Comparison of ENCODE assay signal across 8 mouse cellular contexts in the genomic region with DNA sequence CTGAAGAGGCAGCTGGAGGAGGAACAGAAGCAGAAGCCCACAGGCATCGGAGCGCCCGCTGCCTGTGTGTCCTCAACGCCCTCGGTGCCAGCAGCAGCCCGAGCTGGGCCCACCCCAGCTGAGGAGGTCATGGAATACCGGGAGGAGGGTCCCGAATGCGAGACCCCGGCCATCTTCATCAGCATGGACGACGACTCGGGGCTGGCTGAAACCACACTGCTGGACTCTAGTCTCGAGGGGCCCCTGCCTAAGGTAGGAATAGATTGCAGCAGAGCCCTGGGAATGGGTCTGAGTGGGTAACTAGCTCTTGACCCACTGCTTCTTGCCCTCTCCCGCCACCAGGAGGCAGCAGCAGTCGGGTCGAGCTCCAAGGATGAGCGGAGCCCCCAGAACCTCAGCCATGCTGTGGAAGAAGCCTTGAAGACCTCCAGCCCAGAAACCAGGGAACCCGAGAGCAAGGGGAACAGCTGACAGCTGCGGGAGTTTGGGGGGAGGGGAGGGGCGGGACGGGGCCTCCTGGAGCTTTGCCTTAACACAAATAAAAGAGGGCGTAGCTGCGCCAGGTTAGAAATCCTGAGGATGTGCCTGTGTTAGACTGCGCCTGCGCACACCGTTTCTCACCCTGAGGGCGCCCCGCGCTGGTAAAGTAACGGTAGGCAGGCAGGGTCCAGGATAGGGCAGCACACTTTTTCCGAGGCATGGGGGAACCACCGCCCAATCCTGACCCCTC. TPM values are rescaled to one million over a fixed set of nuclear protein-coding genes. Genes with fewer than 3 reads are reported as not detected.
A peak's percentile ranks its signal among the peaks of the same experiment; 100 is the strongest.
DNase-seq lines count a peak whose midpoint lies in the region; ATAC-seq lines count a peak whose summit lies in the region.

Gene Rsph6a (plus strand): TSS at position 644 of the 730 bp plus-strand sequence.

- ATAC-seq in forebrain, embryonic 15.5 days (replicated peaks), result peak; percentile 62
- ATAC-seq in kidney, embryonic 16.5 days (ENCODE audit: low FRiP score, low TSS enrichment), result 0 out of 2 replicates have a peak, but pooled peaks have one; percentile 57
- ATAC-seq in midbrain, embryonic 15.5 days (replicated peaks), result peak; percentile 76

- peak within 1 kb of the TSS; percentile 29 for H3K4me3 ChIP-seq in forebrain, embryonic 15.5 days
- peak within 1 kb of the TSS; percentile 17; the same call in 1 of the 2 replicates for H3K4me3 ChIP-seq in kidney, embryonic 16.5 days (ENCODE audit: low read length)
- peak within 1 kb of the TSS; percentile 33 for H3K4me3 ChIP-seq in midbrain, embryonic 15.5 days

- peaks cover 9% of the 10 kb centered on the region for H3K4me1 ChIP-seq in forebrain, embryonic 15.5 days
- H3K4me1 ChIP-seq in kidney, embryonic 16.5 days (ENCODE audit: insufficient read depth, low read length), result 0 out of 2 replicates have a peak, but pooled peaks cover 2% of the 10 kb centered on the region
- peaks cover 10% of the 10 kb centered on the region; the same call in 1 of the 2 replicates for H3K4me1 ChIP-seq in midbrain, embryonic 15.5 days

- no peaks in the 10 kb centered on the region for H3K9me3 ChIP-seq in forebrain, embryonic 15.5 days
- no peaks in the 10 kb centered on the region for H3K9me3 ChIP-seq in kidney, embryonic 16.5 days (ENCODE audit: low read length)
- no peaks in the 10 kb centered on the region for H3K9me3 ChIP-seq in midbrain, embryonic 15.5 days

- WGBS in forebrain, embryonic 15.5 days, result 24% methylated on average over 33 of the region's 33 CpGs
- WGBS in kidney, embryonic 16.5 days, result 25% methylated on average over 33 of the region's 33 CpGs
- 26% methylated on average over 33 of the region's 33 CpGs for WGBS in midbrain, embryonic 15.5 days

- no peaks in the 10 kb centered on the region for H3K27me3 ChIP-seq in forebrain, embryonic 15.5 days
- no peaks in the 10 kb centered on the region for H3K27me3 ChIP-seq in kidney, embryonic 16.5 days (ENCODE audit: insufficient read depth, low read length)
- H3K27me3 ChIP-seq in midbrain, embryonic 15.5 days (replicated peaks), result no peaks in the 10 kb centered on the region

- H3K9ac ChIP-seq in forebrain, embryonic 15.5 days (replicated peaks), result peak within 1 kb of the TSS; percentile 32; the same call in 1 of the 2 replicates
- H3K9ac ChIP-seq in kidney, embryonic 16.5 days (replicated peaks; ENCODE audit: low read length), result no peak within 1 kb of the TSS
- peak within 1 kb of the TSS; percentile 28; the same call in 1 of the 2 replicates for H3K9ac ChIP-seq in midbrain, embryonic 15.5 days

- H3K27ac ChIP-seq in forebrain, embryonic 15.5 days (replicated peaks), result no peak within 1 kb of the TSS
- H3K27ac ChIP-seq in kidney, embryonic 16.5 days (ENCODE audit: low read length), result no peak within 1 kb of the TSS
- H3K27ac ChIP-seq in midbrain, embryonic 15.5 days, result peak within 1 kb of the TSS; percentile 51; the same call in 1 of the 2 replicates

- H3K36me3 ChIP-seq in forebrain, embryonic 15.5 days, result peaks cover 21% of the 10 kb centered on the region
- H3K36me3 ChIP-seq in kidney, embryonic 16.5 days (ENCODE audit: insufficient read depth, low read length), result peaks cover 38% of the 10 kb centered on the region
- H3K36me3 ChIP-seq in midbrain, embryonic 15.5 days (replicated peaks), result peaks cover 13% of the 10 kb centered on the region

- peak; percentile 66 for DNase-seq in adrenal gland, postnatal 10 days
- no peak for DNase-seq in adrenal gland, postnatal 25 days
- DNase-seq in right cerebral cortex, postnatal 10 days (ENCODE audit: low spot score in 2 of 2), result peak; percentile 65 to 67
- no peak for DNase-seq in right cerebral cortex, postnatal 36 days (ENCODE audit: low spot score in 2 of 2)
- DNase-seq in Muller cell, postnatal 12 days (ENCODE audit: inconsistent ontology term), result no peak

- peak within 1 kb of the TSS; percentile 42 for H3K4me2 ChIP-seq in forebrain, embryonic 15.5 days (replicated peaks)
- peak within 1 kb of the TSS; percentile 42 for H3K4me2 ChIP-seq in kidney, embryonic 16.5 days (replicated peaks; ENCODE audit: low read depth, low read length)
- peak within 1 kb of the TSS; percentile 54 for H3K4me2 ChIP-seq in midbrain, embryonic 15.5 days

RNA-seq across cellular contexts. Expression of gene Rsph6a, which starts in this region (rescaled TPM):
- not detected for total RNA-seq in adrenal gland, postnatal 10 days (2021)
- total RNA-seq in adrenal gland, postnatal 25 days (2021), result not detected in 2 replicates
- polyA plus RNA-seq in forebrain, embryonic 15.5 days (2015; fragmentation: Nextera tagmentation; extraction: Ambion mirVana), result not detected in 2 replicates
- not detected in 2 replicates for polyA plus RNA-seq in kidney, embryonic 16.5 days (2015; fragmentation: Nextera tagmentation; extraction: Ambion mirVana)
- 0.15 and 0.37 TPM in 2 replicates for polyA plus RNA-seq in midbrain, embryonic 15.5 days (2015; fragmentation: Nextera tagmentation; extraction: Ambion mirVana)

Comparison
In these comparisons a context has a peak if more than half of its experiments do, and no peak if none do; other contexts are left out.
1. DNase-seq: peak in right cerebral cortex, postnatal 10 days (2 of 2); none in adrenal gland, postnatal 25 days (single experiment), right cerebral cortex, postnatal 36 days (0 of 2) and Muller cell, postnatal 12 days (single experiment).
2. Peak in DNase-seq in adrenal gland, postnatal 10 days; RNA of the gene not detected or under 1 TPM.
3. Peak in ATAC-seq, H3K4me3 ChIP-seq, H3K9ac ChIP-seq and H3K4me2 ChIP-seq in forebrain, embryonic 15.5 days; RNA of the gene not detected or under 1 TPM.
4. Peak in ATAC-seq, H3K4me3 ChIP-seq and H3K4me2 ChIP-seq in kidney, embryonic 16.5 days; RNA of the gene not detected or under 1 TPM.
5. Peak in ATAC-seq, H3K4me3 ChIP-seq, H3K27ac ChIP-seq, H3K9ac ChIP-seq and H3K4me2 ChIP-seq in midbrain, embryonic 15.5 days; RNA of the gene not detected or under 1 TPM.
6. Peak in every context shown above with its lines, with median percentiles within 50 percentile points of each other: ATAC-seq, H3K4me2 ChIP-seq and H3K4me3 ChIP-seq.